Mouse (Mus musculus): ENCODE measurements around the gene Hacd2. TPM values are rescaled to one million over a fixed set of nuclear protein-coding genes. Genes with fewer than 3 reads are reported as not detected.

Gene Hacd2
- total and polyA plus RNA-seq, 3 experiments, result 30.1 to 135 (median 50.3) TPM

- in situ Hi-C loops (cut with MboI; ENCODE audit: low pct_ligation_motif_present, low pct_unique_long_range_greater_than_20kb, low sequenced_read_pairs), result no loop called here
- H3K9me3 ChIP-seq (replicated peaks; ENCODE audit: low read length), result no peaks in the 10 kb centered on the region
Observed at GRCm38 (mm10) chr16:34972471-34972870, 49.8 kb upstream of the Hacd2 start.

DNA sequence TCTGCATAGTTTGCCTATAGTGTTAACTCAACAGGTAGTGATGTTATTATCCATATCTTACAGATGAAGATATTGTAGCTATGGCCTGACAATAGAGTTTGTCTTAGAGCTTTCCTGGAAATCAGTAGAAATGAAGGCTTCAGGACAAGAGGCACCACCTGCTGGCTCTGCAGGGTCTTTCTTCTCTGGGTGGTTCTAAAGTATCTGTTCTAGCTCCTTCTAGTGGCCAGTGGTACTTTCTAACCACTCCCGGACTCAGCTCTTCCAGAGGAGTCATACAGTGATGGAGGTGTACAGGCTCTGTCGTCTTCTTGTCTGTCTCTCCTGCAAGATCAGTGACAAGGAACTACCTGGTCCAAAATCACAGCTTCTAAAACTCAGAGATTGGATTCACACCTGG, 46.7 kb upstream of the Hacd2 start:
- Histone ChIP-seq H3K4me3 (replicated peaks in 1 of 3; ENCODE audit: low read depth in 2 of 3, low read length in 2 of 3, poor library complexity in 1 of 3) (no peak overlapping the region), H3K9me3 (replicated peaks; ENCODE audit: low read length) (no peaks in the 10 kb centered on the region), H3K4me1 (ENCODE audit: control insufficient read depth in 1 of 2, insufficient read depth in 2 of 2) (peaks cover 5 to 6% of the 10 kb centered on the region in 2 experiments; a peak in 3 of 4 replicates), H3K4me2 (ENCODE audit: insufficient read depth, low read depth, poor library complexity, severe bottlenecking) (no peak overlapping the region), H3K27me3 (replicated peaks) (peaks cover 71% of the 10 kb centered on the region), H3K79me2 (replicated peaks; ENCODE audit: control insufficient read depth, extremely low read depth, insufficient read depth, poor library complexity, severe bottlenecking) (no peaks in the 10 kb centered on the region), H3K9ac (ENCODE audit: insufficient read depth, low read depth) (no peak overlapping the region), H3K36me3 (replicated peaks in 1 of 2; ENCODE audit: control insufficient read depth in 1 of 2, insufficient read depth in 1 of 2, low read length in 1 of 2) (no peaks in the 10 kb centered on the region), H3K27ac (ENCODE audit: insufficient read depth, low read depth) (no peak overlapping the region)
- DNase-seq (ENCODE audit: extremely low read depth), result peak; percentile 30
- dilution Hi-C loops (cut with MboI; ENCODE audit: extremely low pct_ligation_motif_present, extremely low pct_unique_long_range_greater_than_20kb, low sequenced_read_pairs), result no loop called here
- in situ Hi-C loops (cut with MboI; ENCODE audit: low pct_ligation_motif_present, low pct_unique_long_range_greater_than_20kb, low sequenced_read_pairs), result no loop called here
- TF ChIP-seq POLR2A (IDR thresholded peaks at IDR 0.05; ENCODE audit: low read depth, low read length) (no peak), GABPA (IDR thresholded peaks at IDR 0.05; ENCODE audit: insufficient replicate concordance, low read depth, low read length) (no peak), TBP (conservative IDR thresholded peaks at IDR 0.05; ENCODE audit: low read depth, low read length) (no peak), ZMIZ1 (IDR thresholded peaks at IDR 0.05; ENCODE audit: low read depth, low read length) (no peak), IRF4 (IDR thresholded peaks at IDR 0.05; ENCODE audit: low read depth, low read length) (peak; percentile 33; the same call in 1 of the 2 replicates), JUND (conservative IDR thresholded peaks at IDR 0.05; ENCODE audit: low read depth, low read length) (no peak), EP300 (IDR thresholded peaks at IDR 0.05; ENCODE audit: low read length) (no peak), RAD21 (IDR thresholded peaks at IDR 0.05; ENCODE audit: low read depth, low read length) (peak; percentile 50), MXI1 (IDR thresholded peaks at IDR 0.05; ENCODE audit: low read depth, low read length) (no peak), HCFC1 (IDR thresholded peaks at IDR 0.05; ENCODE audit: low read depth, low read length) (no peak), ZKSCAN1 (IDR thresholded peaks at IDR 0.05; ENCODE audit: borderline replicate concordance, low read depth, low read length) (no peak), MAZ (IDR thresholded peaks at IDR 0.05; ENCODE audit: low read depth, low read length) (no peak), RCOR1 (conservative IDR thresholded peaks at IDR 0.05; ENCODE audit: low read depth, low read length) (no peak), USF2 (conservative IDR thresholded peaks at IDR 0.05; ENCODE audit: low read depth, low read length) (no peak), MAX (IDR thresholded peaks at IDR 0.05; ENCODE audit: low read length) (no peak), BHLHE40 (IDR thresholded peaks at IDR 0.05; ENCODE audit: low read depth, low read length) (no peak), MEF2A (IDR thresholded peaks at IDR 0.05; ENCODE audit: borderline replicate concordance, low read depth, low read length) (no peak), KAT2A (IDR thresholded peaks at IDR 0.05; ENCODE audit: insufficient replicate concordance, low read length) (no peak), E2F4 (IDR thresholded peaks at IDR 0.05; ENCODE audit: insufficient replicate concordance, low read depth, low read length) (no peak), SMC3 (IDR thresholded peaks at IDR 0.05; ENCODE audit: low read depth, low read length) (peak; percentile 82), ELF1 (IDR thresholded peaks at IDR 0.05; ENCODE audit: low read depth, low read length) (no peak), PAX5 (IDR thresholded peaks at IDR 0.05; ENCODE audit: low read length) (no peak), MAFK (IDR thresholded peaks at IDR 0.05; ENCODE audit: insufficient replicate concordance, low read length) (no peak), NRF1 (IDR thresholded peaks at IDR 0.05; ENCODE audit: low read depth, low read length) (no peak), MYC (IDR thresholded peaks at IDR 0.05; ENCODE audit: low read depth, low read length) (no peak), SIN3A (IDR thresholded peaks at IDR 0.05; ENCODE audit: low read length) (no peak), ZC3H11A (IDR thresholded peaks at IDR 0.05; ENCODE audit: low read depth, low read length) (0 out of 2 replicates have a peak, but pooled peaks have one; percentile 6), TCF12 (IDR thresholded peaks at IDR 0.05; ENCODE audit: low read depth, low read length) (no peak), USF1 (IDR thresholded peaks at IDR 0.05; ENCODE audit: low read depth, low read length) (no peak), CTCF (conservative IDR thresholded peaks at IDR 0.05 in 1 of 2, IDR thresholded peaks at IDR 0.05 in 1 of 2; ENCODE audit: low read depth in 2 of 2, low read length in 2 of 2) (peak in 1 of 2 experiments; percentile 99; a peak in 3 of 4 replicates), JUN (IDR thresholded peaks at IDR 0.05; ENCODE audit: insufficient read depth, low read depth, low read length) (no peak)

More at GRCm38 (mm10) chr16:34972471-34972870, 49.8 kb upstream of the Hacd2 start:
- Histone ChIP-seq H3K79me2 (replicated peaks; ENCODE audit: control insufficient read depth, extremely low read depth, insufficient read depth, poor library complexity, severe bottlenecking) (no peaks in the 10 kb centered on the region), H3K36me3 (replicated peaks in 1 of 2; ENCODE audit: control insufficient read depth in 1 of 2, insufficient read depth in 1 of 2, low read length in 1 of 2) (no peaks in the 10 kb centered on the region), H3K9ac (ENCODE audit: insufficient read depth, low read depth) (0 out of 2 replicates have a peak overlapping the region, but pooled peaks have one; percentile 1), H3K4me3 (replicated peaks in 1 of 3; ENCODE audit: low read depth in 2 of 3, low read length in 2 of 3, poor library complexity in 1 of 3) (peak overlapping the region in 1 of 3 experiments; percentile 1), H3K27me3 (replicated peaks) (peaks cover 67% of the 10 kb centered on the region), H3K4me1 (ENCODE audit: control insufficient read depth in 1 of 2, insufficient read depth in 2 of 2) (peaks cover 5 to 6% of the 10 kb centered on the region in 2 experiments; a peak in 3 of 4 replicates), H3K4me2 (ENCODE audit: insufficient read depth, low read depth, poor library complexity, severe bottlenecking) (peak overlapping the region; percentile 84), H3K27ac (ENCODE audit: insufficient read depth, low read depth) (no peak overlapping the region)
- dilution Hi-C loops (cut with MboI; ENCODE audit: extremely low pct_ligation_motif_present, extremely low pct_unique_long_range_greater_than_20kb, low sequenced_read_pairs), result no loop called here
- 0 out of 2 replicates have a peak, but pooled peaks have one; percentile 67 for TF ChIP-seq MYC (IDR thresholded peaks at IDR 0.05; ENCODE audit: low read depth, low read length)
- 0 out of 2 replicates have a peak, but pooled peaks have one; percentile 34 for TF ChIP-seq IRF4 (IDR thresholded peaks at IDR 0.05; ENCODE audit: low read depth, low read length)
- no peak for TF ChIP-seq POLR2A (IDR thresholded peaks at IDR 0.05; ENCODE audit: low read depth, low read length)
- TF ChIP-seq UBTF (IDR thresholded peaks at IDR 0.05; ENCODE audit: low read depth, low read length), result no peak
- TF ChIP-seq MAX (IDR thresholded peaks at IDR 0.05; ENCODE audit: low read length), result 0 out of 2 replicates have a peak, but pooled peaks have one; percentile 60
- peak; percentile 40; the same call in 1 of the 2 replicates for TF ChIP-seq ETS1 (conservative IDR thresholded peaks at IDR 0.05; ENCODE audit: low read depth, low read length)
- peak; percentile 61 for TF ChIP-seq BHLHE40 (IDR thresholded peaks at IDR 0.05; ENCODE audit: low read depth, low read length)
- DNase-seq (ENCODE audit: extremely low read depth), result peak; percentile 38

Data from CH12.LX (cell line).